Mouse (Mus musculus): Measurements from ENCODE around the gene Fbp2. TPM values are rescaled to one million over a fixed set of nuclear protein-coding genes. Genes with fewer than 3 reads are reported as not detected.

The Fbp2 gene
- total and polyA plus RNA-seq, 2 experiments from 2014 or later, result 9.6 to 11.1 TPM

DNA sequence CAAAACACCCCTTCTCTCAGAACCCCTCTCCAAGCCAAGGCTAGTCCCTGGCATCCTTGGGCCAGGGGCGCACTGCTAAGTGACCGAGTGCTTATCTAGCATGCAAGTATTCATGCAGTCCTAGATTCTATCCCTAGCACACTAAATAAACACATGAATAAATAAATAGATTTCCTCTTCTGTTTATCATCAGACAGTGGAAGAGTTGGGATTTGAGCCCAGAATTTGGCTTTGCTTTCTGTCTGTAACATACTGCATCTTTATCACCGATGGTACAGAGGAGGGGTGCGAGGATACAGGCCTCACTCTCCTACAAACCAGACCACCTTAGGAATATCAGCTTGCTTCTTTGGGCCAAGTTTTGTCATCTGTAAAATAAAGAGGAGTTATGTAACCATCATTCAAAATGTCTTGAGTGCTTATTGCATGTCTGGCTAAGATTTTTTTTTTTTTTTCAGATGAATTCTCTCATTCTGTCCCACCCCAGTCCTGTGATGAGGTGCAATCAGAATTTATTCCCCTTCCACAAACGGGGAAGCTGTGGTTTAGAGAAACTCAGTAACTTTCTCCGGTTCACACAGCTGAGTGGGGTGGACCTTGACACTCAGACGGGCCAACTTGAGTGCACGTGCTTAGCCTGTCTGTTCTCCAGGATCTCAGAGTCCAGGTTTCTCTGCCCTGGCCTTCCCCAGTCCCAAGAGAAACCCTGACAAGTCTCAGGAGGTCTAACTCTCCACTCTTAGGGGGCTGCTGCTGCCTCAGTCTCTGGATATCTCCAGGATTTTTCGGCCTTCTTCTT, 35.0 kb upstream of the Fbp2 start:
- no peak overlapping the region for H3K4me2 ChIP-seq (ENCODE audit: low read depth, low read length)
- DNase-seq (ENCODE audit: low spot score), result no peak
- H3K27ac ChIP-seq (ENCODE audit: low read depth), result no peak overlapping the region
- H3K36me3 ChIP-seq (replicated peaks; ENCODE audit: control insufficient read depth, insufficient read depth, low read length), result no peaks in the 10 kb centered on the region
- no peak for ATAC-seq (ENCODE audit: insufficient read depth, low read depth)
- 0 out of 2 replicates have a peak, but pooled peaks cover 1% of the 10 kb centered on the region for H3K4me1 ChIP-seq (ENCODE audit: control insufficient read depth, insufficient read depth)
- H3K9me3 ChIP-seq (replicated peaks; ENCODE audit: control insufficient read depth, low read length), result 0 out of 2 replicates have a peak, but pooled peaks cover 4% of the 10 kb centered on the region
- H3K9ac ChIP-seq (replicated peaks; ENCODE audit: low read depth, low read length), result no peak overlapping the region
- TF ChIP-seq CTCF (IDR thresholded peaks at IDR 0.05; ENCODE audit: low read depth) (no peak), EP300 (IDR thresholded peaks at IDR 0.05; ENCODE audit: low read depth) (no peak)
- 69% methylated on average over 9 of the region's 9 CpGs for WGBS
- H3K4me3 ChIP-seq (ENCODE audit: low read depth, low read length), result no peak overlapping the region
- peaks cover 5% of the 10 kb centered on the region for H3K27me3 ChIP-seq (ENCODE audit: control insufficient read depth, insufficient read depth, low read length)

- Histone ChIP-seq H3K9ac (replicated peaks; ENCODE audit: low read depth, low read length) (no peak overlapping the region), H3K27me3 (ENCODE audit: control insufficient read depth, insufficient read depth, low read length) (peaks cover 17% of the 10 kb centered on the region), H3K4me3 (ENCODE audit: low read depth, low read length) (no peak overlapping the region), H3K27ac (ENCODE audit: low read depth) (no peak overlapping the region), H3K4me2 (ENCODE audit: low read depth, low read length) (no peak overlapping the region), H3K4me1 (ENCODE audit: control insufficient read depth, insufficient read depth) (0 out of 2 replicates have a peak, but pooled peaks cover 2% of the 10 kb centered on the region), H3K36me3 (replicated peaks; ENCODE audit: control insufficient read depth, insufficient read depth, low read length) (no peaks in the 10 kb centered on the region), H3K9me3 (replicated peaks; ENCODE audit: control insufficient read depth, low read length) (0 out of 2 replicates have a peak, but pooled peaks cover 4% of the 10 kb centered on the region)
- no peak for DNase-seq (ENCODE audit: low spot score)
- TF ChIP-seq EP300 (IDR thresholded peaks at IDR 0.05; ENCODE audit: low read depth), result no peak
- no peak for TF ChIP-seq CTCF (IDR thresholded peaks at IDR 0.05; ENCODE audit: low read depth)
- ATAC-seq (ENCODE audit: insufficient read depth, low read depth), result no peak
- WGBS, result 65% methylated on average over 2 of the region's 2 CpGs
Observed at GRCm38 (mm10) chr13:62889311-62889710, 31.1 kb upstream of the Fbp2 start.

DNA sequence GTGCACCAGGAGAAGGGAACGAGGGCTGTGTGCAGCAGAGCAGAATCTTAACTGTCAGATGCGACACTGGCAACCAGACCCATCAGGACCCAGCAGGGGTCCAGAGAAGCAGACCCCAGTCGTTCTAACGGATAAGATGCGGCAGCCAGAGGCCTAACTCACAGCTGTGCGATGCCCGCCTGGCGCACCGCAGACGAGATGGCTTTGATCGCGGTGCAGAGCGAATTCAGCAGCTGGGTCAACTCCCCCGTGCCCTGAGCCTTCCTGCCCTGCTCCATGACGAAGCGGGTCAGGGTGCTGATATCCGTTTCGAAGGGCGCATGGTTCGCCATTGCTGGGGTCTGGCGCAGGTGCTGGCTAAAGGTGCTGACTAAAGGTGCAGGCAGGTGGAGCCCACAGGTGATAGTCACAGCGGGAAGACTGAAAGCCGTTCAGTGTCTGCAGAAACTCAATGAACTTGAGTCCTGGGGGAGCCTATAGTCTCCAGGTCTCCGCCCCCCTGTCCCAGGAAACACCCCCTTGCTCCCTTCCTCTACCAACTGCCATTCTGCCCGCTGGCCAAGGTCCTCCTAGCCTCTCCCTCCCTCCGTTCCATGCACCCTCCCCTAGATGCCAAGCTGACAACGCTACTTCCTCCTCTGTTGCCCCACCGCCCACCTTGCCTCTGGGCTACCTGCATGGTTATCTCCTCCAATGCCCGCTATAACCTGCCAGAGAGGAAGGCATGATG, 29.7 kb upstream of the Fbp2 start, which contains the start of gene Fbp1:
Gene Fbp1 (minus strand): TSS at position 571 of the 730 bp plus-strand sequence.
- TF ChIP-seq EP300 (IDR thresholded peaks at IDR 0.05; ENCODE audit: low read depth) (no peak), CTCF (IDR thresholded peaks at IDR 0.05; ENCODE audit: low read depth) (no peak)

GRCm38 (mm10) chr13:62884536-62884935, 26.3 kb upstream of the Fbp2 start:
- Histone ChIP-seq H3K36me3 (replicated peaks; ENCODE audit: control insufficient read depth, insufficient read depth, low read length) (no peaks in the 10 kb centered on the region), H3K4me1 (ENCODE audit: control insufficient read depth, insufficient read depth) (0 out of 2 replicates have a peak, but pooled peaks cover 2% of the 10 kb centered on the region), H3K9me3 (replicated peaks; ENCODE audit: control insufficient read depth, low read length) (no peaks in the 10 kb centered on the region), H3K4me2 (ENCODE audit: low read depth, low read length) (no peak overlapping the region), H3K4me3 (ENCODE audit: low read depth, low read length) (no peak overlapping the region), H3K9ac (replicated peaks; ENCODE audit: low read depth, low read length) (no peak overlapping the region), H3K27ac (ENCODE audit: low read depth) (no peak overlapping the region), H3K27me3 (ENCODE audit: control insufficient read depth, insufficient read depth, low read length) (peaks cover 17% of the 10 kb centered on the region)
- TF ChIP-seq CTCF (IDR thresholded peaks at IDR 0.05; ENCODE audit: low read depth) (no peak), EP300 (IDR thresholded peaks at IDR 0.05; ENCODE audit: low read depth) (no peak)
- ATAC-seq (ENCODE audit: insufficient read depth, low read depth), result no peak
- no peak for DNase-seq (ENCODE audit: low spot score)
- WGBS, result 73% methylated on average over 3 of the region's 3 CpGs

More for the DNA sequence above, 29.7 kb upstream of the Fbp2 start, which contains the start of gene Fbp1:
- Histone ChIP-seq H3K27ac (ENCODE audit: low read depth) (no peak within 1 kb of the TSS), H3K4me1 (ENCODE audit: control insufficient read depth, insufficient read depth) (0 out of 2 replicates have a peak, but pooled peaks cover 2% of the 10 kb centered on the region), H3K9me3 (replicated peaks; ENCODE audit: control insufficient read depth, low read length) (0 out of 2 replicates have a peak, but pooled peaks cover 4% of the 10 kb centered on the region), H3K27me3 (ENCODE audit: control insufficient read depth, insufficient read depth, low read length) (peaks cover 17% of the 10 kb centered on the region), H3K9ac (replicated peaks; ENCODE audit: low read depth, low read length) (no peak within 1 kb of the TSS), H3K4me3 (ENCODE audit: low read depth, low read length) (peak within 1 kb of the TSS; percentile 17), H3K36me3 (replicated peaks; ENCODE audit: control insufficient read depth, insufficient read depth, low read length) (no peaks in the 10 kb centered on the region), H3K4me2 (ENCODE audit: low read depth, low read length) (peak within 1 kb of the TSS; percentile 47)
- DNase-seq (ENCODE audit: low spot score), result no peak
- 4% methylated on average over 28 of the region's 29 CpGs for WGBS
- no peak for ATAC-seq (ENCODE audit: insufficient read depth, low read depth)

GRCm38 (mm10) chr13:62883925-62884324, 25.7 kb upstream of the Fbp2 start:
- Histone ChIP-seq H3K4me1 (ENCODE audit: control insufficient read depth, insufficient read depth) (0 out of 2 replicates have a peak, but pooled peaks cover 2% of the 10 kb centered on the region), H3K27ac (ENCODE audit: low read depth) (no peak overlapping the region), H3K27me3 (ENCODE audit: control insufficient read depth, insufficient read depth, low read length) (peaks cover 17% of the 10 kb centered on the region), H3K9ac (replicated peaks; ENCODE audit: low read depth, low read length) (no peak overlapping the region), H3K9me3 (replicated peaks; ENCODE audit: control insufficient read depth, low read length) (no peaks in the 10 kb centered on the region), H3K4me2 (ENCODE audit: low read depth, low read length) (no peak overlapping the region), H3K4me3 (ENCODE audit: low read depth, low read length) (no peak overlapping the region), H3K36me3 (replicated peaks; ENCODE audit: control insufficient read depth, insufficient read depth, low read length) (no peaks in the 10 kb centered on the region)
- WGBS, result 84% methylated on average over 9 of the region's 9 CpGs
- TF ChIP-seq EP300 (IDR thresholded peaks at IDR 0.05; ENCODE audit: low read depth) (no peak), CTCF (IDR thresholded peaks at IDR 0.05; ENCODE audit: low read depth) (no peak)
- no peak for DNase-seq (ENCODE audit: low spot score)
- ATAC-seq (ENCODE audit: insufficient read depth, low read depth), result no peak

All from heart, postnatal 0 days (tissue).